Mouse (Mus musculus): ENCODE data around the gene Grhl3.

Gene Grhl3

DNA sequence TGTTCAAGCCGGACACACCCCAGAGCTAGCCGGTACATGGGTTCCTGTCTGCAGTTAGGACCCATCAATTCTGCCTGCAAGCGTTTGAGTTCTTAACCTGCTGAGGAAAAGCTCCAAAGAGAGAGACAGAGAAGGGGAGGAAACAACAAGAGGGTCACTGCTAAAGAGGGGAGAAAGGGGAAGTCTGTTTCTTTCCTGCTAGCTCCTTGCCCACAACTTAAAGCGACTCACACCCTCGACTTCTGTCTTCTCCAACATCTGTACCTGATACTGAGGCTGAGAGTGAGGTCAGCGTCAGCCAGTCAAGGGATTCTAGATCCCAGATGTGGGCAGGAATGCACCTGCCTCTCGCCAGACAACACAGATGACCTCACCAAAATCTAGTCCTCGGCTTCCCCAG is 1.2 kb downstream of the Grhl3 start:
- DNase-seq, result no peak

DNA sequence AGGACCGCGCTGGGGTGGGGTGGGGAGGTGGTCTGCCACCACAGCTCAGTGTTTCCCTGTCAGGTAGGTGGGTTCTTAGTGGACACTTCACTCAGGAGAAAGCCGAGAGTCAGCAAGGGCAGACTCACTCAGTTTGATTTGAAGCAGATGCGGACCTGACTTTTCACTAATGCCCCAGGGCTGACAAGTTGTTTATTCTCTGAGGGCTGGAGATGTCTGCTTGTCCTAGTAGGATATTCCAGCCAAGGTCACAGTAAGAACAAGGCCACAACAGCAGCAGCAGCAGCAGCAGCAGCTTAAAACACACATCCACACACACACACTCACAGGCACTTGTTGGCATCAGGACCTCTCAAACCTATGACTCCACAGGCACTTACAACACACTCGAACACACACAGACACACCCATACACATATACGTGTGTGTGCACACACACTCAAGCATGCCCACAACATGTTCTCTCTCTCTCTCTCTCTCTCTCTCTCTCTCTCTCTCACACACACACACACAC is 2.3 kb downstream of the Grhl3 start:
- no peak for DNase-seq

DNA sequence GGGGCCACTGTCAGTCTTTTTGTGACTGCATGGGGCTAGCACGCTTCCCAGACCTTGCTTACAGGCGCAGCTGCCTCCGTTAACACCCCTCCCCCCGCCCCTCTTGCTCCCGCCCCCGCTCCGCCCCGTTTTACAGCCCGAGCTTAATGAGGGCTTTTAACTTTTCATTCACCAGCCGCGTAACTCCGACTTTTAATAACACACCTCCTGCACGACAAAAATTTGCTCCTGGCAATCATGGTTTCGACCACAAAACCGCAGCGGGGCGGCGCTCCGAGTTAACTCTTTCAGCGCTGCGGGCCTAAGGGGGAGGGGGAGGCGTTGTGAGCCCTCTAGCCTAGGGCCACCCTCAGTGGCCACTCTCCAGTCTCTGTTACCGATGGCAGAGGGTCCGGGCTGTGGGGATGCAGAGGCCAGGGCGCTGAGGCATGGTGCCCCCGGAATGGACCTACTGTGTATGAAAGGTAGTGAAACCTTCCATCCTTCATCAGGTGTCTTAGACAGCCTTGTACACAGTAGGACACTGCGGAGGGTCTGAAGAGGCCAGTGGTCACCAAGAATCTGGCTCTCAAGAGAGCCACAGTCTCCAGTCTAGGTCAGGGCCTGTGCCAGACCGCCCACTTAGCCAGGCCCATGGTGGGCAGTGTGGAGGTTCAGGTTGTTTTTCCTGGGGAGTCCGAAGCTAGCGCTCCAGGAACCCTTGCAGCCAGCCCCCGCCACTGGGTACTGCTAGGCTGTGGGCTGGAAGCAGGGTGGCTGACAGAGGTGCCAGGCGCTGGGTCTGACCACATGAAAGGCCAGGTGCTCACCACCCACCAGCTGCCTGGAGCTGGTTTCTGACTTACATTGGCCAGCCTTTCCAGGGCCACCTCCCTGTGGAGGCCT is 3.0 kb downstream of the Grhl3 start:
- peak; percentile 63 to 66 for DNase-seq

DNA sequence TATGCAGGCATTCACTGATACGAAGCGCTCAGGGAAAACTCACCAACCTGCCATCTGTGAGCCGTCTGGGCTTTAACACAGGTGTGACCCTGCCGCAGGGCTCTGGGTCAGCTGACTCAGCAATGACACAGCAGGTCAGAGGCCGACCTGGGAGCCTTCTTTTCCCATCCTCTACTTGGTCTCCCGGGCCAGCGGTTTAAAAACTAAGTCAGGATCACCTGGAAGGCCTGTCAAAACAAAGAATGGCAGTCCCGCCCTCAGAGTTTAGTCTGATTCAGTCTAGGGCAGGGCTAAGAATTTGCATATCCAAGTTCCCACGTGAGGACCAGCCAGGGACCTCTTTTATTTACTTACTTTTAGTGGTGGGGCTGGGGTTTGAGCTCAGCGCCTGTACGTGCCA is 4.2 kb downstream of the Grhl3 start:
- DNase-seq, result peak; percentile 56

DNA sequence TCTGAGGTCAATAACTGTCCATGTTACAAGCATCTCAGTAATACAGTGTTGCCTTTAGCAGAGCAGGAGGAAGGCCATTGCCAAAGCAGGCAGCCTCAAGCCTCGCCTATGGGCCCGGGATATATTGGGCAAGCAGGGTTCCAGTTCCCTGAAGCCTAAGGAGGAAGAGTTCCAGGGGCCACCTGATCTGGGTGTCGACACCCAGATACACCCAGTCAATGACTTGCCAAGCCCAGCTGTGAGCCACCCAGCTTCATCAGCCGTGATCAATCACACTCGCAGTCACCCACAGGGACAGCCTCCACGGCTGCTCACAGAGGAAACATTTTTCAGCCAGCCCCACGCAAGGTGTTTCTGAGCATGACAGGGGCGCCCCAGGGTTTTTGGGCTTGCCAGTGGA is 5.9 kb downstream of the Grhl3 start:
- no peak for DNase-seq

DNA sequence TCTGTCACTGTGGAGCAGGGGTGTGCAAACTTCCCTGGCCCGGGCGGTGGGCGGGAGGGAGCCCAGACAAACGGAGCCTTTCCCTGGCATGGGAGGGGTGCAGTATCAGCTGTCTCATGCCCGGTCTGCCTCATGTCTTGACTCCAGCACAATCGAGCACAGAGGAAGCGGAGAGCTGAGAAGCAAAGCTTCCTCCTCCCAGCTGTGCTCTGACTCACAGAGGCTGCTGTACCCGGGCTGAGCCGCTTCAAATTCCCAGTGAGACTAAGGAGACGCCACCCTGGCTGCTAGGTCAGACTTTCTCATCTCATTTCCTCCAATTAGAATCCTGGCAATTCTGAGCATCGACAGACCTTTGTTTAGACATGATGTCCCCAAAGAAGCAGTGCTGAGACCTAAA is 6.4 kb downstream of the Grhl3 start:
- DNase-seq, result no peak

DNA sequence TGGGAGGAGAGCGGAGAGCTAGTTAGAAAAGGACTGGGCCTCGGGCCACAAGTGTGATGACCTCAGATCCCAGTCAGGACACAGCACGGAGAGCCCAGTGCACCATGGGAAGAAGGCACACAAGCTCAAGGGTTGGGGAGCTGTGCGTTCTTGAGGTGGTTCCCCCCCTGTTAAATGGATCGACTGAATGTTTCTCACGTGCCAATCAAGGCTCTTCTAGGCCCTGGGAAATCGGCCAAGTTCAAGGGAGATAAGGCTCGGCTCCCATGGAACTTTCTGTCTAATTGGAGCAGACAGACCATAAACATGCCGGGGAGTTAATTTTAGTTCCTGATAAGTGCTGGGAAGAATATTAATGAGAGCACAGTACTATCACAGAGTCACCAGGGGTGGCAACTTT is 8.0 kb downstream of the Grhl3 start:
- DNase-seq, result no peak

DNA sequence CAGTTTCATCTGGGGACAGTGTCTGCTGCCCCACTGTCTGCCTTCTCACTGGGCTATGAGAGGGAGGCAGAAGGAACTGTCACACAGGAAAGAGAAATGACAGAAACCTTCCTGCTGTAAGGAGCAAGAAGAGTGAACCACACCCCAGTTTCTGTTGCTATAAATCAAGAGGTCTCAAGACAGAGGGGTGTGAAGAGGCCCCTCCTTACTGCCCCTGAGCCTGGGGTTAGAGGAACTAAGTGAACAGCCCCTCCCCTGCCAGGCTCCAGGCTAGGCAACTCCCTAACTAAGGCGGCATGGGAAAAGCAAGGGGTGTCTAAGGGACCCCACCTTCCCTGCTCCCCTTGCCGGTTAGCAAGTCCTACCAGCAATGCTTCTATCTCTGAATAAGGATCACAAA is 9.6 kb downstream of the Grhl3 start:
- DNase-seq, result no peak

DNA sequence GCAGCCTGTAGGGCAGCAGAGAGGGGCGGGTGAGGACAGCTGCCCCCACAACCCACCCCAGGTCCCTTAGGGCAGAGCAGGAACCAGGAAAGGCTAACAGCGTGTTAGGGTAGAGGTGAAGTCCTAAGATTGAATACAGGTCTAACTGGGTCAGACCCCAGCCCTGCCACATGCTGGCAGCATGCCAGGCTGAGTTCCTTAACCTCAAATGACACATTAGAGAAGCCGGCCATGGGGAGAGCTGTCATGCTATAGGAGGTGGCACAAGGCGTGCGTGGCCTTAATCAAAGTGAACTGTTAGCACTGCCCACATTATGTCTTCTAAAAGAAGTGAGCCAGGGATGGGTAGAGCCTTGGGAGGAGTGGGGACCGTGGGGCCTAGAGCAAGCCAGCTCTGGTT is 24.1 kb downstream of the Grhl3 start:
- no peak for DNase-seq

DNA sequence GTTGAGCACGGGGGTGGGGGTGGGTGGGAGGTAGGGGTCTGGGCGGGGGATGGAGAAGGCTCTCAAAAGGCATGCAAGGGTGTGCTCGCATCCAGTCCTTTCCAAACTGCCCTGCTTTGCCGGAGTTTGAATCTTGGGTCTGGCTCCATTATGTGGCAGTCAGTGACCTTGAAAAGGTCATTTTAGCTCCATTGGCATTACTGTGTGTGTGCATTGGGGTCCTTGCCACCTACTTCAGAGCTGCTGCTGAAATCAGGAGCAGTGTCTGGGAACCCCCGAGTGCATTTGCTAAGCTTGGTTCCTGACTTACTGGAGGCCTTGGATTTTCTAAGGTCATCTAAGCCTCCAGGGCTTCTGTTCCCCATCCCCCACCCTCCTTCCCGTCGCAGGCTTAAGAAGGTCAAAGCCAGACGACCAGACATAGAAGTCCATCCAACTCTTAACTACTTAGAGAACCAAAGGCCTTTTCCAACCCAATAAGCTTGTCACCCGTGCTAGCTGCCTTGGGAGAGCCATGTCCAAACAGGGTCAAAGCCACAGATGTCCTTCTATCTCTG is 24.8 kb downstream of the Grhl3 start:
- no peak for DNase-seq

DNA sequence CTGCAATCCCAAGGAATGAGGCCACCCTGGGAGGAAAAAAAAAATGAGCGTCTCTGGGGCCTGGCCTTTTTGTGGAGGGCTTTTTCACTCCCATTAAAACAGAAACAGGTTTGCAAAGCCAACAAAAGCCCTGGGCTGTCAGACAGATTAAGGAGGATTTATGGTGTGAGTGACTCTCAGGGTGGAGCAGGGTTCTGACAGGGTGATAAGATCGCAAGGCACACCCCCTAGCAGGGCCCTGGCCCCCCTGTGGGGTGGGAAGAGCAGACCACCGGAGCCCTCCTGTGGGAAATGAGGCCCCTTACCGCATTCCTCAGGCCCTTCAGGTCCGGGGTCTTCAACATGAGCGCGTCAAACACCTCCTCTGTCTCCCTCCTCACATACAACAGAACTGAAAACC is 25.3 kb downstream of the Grhl3 start:
- no peak for DNase-seq

DNA sequence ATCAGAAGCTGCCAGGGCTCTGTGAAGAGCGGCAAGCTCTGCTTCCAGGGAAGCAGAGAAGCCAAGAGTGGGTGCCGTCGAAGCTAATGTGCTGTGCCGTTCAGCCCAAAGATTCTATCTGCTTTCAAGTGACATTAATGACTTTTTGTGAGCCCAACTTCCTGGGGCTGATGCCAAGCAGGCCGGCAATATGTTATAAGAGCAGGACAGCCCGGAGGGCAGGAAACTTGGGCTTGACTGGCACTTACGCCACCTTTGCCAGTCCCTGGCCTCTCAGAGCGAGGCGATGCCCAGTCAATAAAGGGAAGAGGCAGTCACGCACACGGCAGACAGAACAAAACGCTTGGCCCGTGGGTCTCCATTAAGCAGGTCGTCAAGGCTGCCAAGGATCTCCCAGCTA is 25.9 kb downstream of the Grhl3 start:
- no peak for DNase-seq

DNA sequence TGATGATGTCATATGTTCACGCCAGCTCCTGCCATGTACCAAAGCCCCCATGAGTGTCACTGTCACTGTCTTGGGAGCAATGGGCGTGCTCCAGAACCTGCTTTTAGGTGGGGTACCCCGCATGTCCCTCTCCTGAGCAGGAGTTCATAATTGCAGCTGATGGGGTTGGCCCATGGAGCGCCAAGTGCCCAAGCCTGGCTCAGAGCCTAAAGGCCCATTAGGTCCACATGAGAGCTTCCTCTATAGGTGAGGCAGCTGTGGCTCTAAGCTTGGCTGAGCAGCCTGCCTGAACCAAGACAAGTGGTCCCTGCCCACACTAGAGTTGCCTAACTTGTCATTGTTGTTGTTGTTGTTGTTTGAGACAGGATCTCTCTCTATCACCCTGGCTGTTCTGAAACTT is 26.6 kb downstream of the Grhl3 start:
- DNase-seq, result no peak

DNA sequence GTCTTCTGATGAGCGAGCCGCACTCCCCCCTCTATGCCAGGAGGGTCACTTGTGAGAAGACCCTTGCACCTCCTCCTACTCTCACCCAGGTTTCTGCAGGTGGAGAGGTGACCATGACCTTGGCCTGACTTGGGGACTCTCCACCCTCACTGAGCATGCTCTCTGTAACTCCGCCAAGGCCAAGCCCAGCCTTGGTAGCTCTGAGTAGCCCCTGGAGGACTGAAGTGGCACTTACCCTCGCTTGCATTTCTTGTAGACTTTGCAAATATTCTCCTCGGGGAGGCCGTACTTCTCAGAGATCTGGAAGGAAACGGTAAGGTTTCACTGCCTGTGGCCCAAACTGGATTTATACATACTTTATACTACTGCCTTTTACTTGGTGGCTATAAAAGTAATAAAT is 27.4 kb downstream of the Grhl3 start:
- DNase-seq, result no peak

DNA sequence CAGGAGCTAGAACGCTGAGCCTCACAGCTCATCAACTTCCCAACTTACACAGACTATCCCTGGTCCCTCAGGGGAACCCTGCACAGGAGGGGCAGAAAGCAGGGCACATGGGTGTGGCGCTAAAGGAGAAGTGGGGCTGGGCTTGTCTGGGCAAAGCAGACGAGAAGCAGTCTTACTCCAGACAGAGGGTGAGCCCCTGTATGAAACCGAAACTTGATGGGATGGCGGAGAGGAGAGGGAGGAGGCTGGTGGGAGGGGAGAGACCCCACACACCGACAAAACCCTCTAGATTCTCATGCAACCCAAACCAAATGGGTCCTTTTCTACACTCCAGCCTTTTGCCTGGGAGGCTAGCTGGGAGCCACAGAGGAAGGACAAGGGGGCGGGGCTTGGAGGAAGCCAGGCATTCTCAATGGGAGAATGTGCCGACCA is 28.3 kb downstream of the Grhl3 start:
- DNase-seq, result peak; percentile 24 to 28

DNA sequence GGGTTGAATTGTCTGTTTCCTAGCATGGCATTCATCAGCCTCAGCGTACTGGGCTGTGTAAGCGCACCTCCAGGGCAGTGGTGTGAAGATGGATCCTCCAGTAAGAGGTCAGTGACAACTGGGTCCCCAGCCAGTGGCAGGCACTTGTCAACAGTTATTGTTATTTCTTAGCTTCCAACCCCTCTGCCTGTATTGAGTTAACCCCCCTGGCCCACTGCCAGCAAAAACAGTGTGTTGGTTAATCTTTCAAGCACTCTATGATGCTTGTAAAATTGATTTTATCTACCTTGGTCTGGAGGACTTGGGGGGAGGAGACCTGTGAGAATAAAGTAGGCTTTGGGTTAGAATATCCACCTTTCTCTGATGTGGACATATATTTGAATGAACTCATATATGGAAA is 29.1 kb downstream of the Grhl3 start:
- DNase-seq, result no peak

DNA sequence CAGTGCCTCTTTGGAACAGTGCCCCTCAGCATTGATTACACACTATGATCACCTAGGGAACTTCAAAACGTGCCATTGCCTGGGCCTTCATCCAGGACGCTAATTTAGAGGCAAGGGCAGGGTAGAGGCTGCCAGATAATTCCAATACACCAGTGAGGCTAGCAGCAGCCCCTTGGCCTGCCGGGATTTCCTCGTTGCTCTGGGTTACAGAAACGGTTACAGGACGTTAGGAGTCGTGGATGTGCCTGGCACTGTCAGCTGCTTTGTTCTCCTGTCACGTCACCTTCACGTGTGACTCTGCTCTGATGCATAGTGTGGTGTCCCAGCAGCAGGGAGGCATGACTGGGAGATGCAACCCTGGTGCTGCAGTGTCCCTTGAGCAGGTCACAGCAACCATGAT is 33.4 kb downstream of the Grhl3 start:
- DNase-seq, result no peak

DNA sequence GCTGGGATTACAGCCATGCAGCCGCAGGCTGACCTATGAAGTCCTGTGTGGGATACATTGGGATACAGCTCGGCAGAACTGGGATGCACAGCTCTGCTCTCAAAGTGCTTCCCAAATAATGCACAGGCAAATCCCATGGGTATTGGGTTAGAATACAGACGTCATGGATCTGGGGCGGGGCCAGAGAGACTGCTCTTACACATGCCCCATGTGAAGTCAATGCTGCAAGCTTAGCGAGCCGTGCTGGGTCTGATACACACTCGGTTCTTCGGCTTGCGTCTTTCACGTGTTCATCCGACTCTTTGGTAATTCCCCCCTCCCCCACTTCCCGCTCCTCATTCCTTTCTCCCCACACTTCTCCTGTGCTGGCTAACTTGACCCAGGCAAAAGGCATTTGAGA is 34.4 kb downstream of the Grhl3 start:
- no peak for DNase-seq

DNA sequence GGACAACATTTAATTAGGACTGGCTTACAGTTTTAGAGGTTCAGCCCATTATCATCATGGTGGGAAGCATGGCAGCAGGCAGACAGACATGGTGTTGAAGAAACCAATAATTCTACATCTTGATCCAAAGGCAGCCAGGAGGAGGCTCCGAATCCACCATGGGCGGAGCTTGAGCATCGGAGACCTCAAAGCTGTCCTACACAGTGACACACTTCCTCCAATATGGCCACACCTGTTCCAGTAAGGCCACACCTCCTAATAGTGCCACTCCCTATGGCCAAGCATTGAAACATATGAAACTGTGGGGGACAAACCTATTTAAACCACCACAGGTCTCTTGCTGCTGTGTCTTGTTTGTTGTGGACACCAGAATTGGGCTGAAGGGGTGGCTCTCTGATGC is 38.4 kb downstream of the Grhl3 start:
- no peak for DNase-seq

DNA sequence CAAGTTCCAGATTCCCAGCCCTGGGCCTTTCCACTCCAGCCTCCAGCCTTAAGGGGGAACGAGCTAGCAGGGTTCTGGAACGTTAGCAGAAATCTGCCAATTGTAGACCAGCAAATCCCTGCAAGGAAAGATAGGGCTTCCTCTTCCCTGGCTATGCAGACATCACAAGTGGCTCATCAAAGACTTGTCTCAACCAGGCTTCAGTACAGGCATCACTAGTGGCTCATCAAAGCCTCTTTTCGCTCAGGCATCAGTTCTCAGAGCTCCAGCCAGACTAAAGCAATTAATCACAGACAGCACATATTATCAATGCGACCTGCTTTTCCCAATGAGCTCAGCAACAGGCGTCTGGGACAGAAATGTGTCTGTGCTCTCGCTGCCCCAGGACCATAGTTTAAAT is 40.4 kb downstream of the Grhl3 start:
- DNase-seq, result no peak

DNA sequence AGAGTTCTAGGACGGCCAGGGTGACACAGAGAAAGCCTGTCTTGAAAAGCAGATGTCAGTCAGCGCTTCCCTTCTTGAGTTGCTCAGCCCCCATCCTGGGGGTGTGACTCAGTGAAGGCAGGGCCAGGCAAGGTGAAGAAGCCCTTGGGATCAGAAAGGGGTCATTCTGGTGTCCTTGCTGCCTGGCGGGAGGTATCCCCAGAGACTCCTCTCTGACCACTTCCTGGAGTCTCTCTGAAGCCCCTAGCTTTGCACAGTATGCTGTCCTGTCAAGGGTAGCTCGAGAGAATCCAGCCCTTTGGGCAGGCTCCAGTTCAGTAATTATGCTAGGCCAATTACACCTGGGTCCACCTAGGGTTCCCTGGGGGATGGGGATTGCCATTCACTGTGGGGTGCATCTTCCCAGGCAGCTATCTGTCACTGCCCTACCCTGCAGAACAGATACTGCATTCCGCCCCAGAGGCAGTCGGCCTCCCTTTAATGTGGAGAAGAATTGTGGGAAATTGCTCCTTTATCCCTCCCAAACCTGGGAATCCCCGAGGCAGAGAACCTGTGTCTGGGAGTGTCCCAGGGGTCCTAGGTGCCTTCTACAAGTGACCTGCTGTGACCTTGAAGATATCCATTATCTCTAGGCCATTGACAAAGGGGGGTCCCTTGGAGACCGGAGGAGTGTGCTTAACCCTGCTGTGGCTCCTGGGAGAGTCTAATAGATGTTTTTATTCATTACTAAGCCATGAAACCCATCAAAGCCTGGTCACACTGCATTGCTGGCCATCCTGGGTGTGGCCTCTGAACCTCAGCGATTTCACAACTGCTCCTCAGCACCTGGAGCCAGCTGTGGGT is 41.4 kb downstream of the Grhl3 start:
- no peak for DNase-seq

DNA sequence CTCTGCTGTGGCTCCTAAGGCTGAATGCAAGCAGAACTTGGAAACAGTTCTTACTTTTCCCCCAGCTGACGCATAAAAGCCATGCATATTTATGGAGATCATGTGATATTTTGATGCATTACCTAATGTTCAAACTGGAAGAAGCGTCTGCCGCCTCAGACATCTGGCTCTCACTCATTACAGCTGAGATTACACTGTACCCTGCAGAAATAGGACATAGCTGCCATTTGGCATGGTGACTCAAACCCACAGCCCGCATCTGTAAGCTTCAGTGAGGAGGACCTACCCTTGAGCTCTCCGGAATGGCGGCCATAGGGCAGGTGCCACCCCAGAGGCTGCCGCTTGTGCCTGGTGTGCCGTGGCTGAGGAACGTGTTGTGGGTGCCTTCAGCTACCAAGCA is 42.2 kb downstream of the Grhl3 start:
- DNase-seq, result no peak

DNA sequence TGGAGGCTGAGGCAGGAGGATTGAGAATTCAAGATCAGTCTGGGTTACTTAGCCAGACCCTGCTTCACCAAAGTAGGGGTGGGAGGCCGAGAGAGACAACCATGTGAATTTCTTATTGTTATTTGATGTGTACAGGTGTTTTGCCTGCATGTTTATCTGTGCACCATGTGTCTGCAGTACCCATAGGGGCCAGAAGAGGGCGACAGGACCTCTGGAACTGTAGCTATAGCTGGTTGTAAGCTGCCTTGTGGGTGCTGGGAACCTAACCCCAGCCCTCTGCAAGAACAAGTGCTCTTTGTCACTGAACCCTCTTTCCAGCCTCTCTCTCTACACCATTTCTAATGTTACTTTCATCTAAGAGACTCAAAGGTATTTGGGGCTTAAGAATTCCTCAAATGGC is 43.2 kb downstream of the Grhl3 start:
- DNase-seq, result peak; percentile 15 to 23

Data from B cell, adult 2 months (primary cell).